In genomic region chr2:14597909-14598563, GRCm38 (mm10) we compare ENCODE assay signal across 17 mouse cellular contexts.
"Had no signal": no experiment of that assay in that cellular context is flagged by ENCODE, and none has a peak within 500 bp of the region (broad histone marks: within the 10 kb centered on the region; RNA-seq: fewer than 3 reads in every experiment).

No protein-coding gene starts in this region.

- H3K9ac ChIP-seq: liver, embryonic 14.5 days; lung, embryonic 14.5 days; midbrain, embryonic 12.5 days; neural tube, embryonic 13.5 days; neural tube, embryonic 15.5 days had no signal

- H3K36me3 ChIP-seq: midbrain, embryonic 12.5 days; neural tube, embryonic 13.5 days; neural tube, embryonic 15.5 days had no signal

- H3K4me3 ChIP-seq: midbrain, embryonic 12.5 days; myocyte; neural tube, embryonic 13.5 days; neural tube, embryonic 15.5 days had no signal

- H3K27ac ChIP-seq: liver, embryonic 14.5 days; midbrain, embryonic 12.5 days; neural tube, embryonic 13.5 days; neural tube, embryonic 15.5 days had no signal

- H3K9me3 ChIP-seq: midbrain, embryonic 12.5 days; neural tube, embryonic 13.5 days; neural tube, embryonic 15.5 days had no signal

- H3K4me1 ChIP-seq: midbrain, embryonic 12.5 days; neural tube, embryonic 13.5 days; neural tube, embryonic 15.5 days had no signal

- DNase-seq: lung, adult 18-20 months; lung, embryonic 14.5 days; lung, postnatal 10 days; lung, postnatal 4 days; retina, postnatal 1 day; right cerebral cortex, adult 18-20 months; right cerebral cortex, postnatal 25 days; right cerebral cortex, postnatal 4 days; spleen, adult 18-20 months; thymus, adult 18-20 months; thymus, postnatal 14 days; thymus, postnatal 36 days had no signal

- H3K4me2 ChIP-seq: lung, embryonic 14.5 days; midbrain, embryonic 12.5 days; neural tube, embryonic 13.5 days; neural tube, embryonic 15.5 days had no signal
